Mouse (Mus musculus): ENCODE results near the gene BC049352. TPM values are rescaled to one million over a fixed set of nuclear protein-coding genes. Genes with fewer than 3 reads are reported as not detected.

BC049352 gene
- polyA plus RNA-seq, 1 experiment from 2014 or later, result not detected

- H3K27me3 ChIP-seq (replicated peaks; ENCODE audit: control insufficient read depth, insufficient read depth, low read length), result no peaks in the 10 kb centered on the region
- WGBS, result 48% methylated on average over 6 of the region's 6 CpGs
- no peak for ATAC-seq
- H3K4me2 ChIP-seq (ENCODE audit: low read length), result no peak overlapping the region
- H3K27ac ChIP-seq (ENCODE audit: low read depth, low read length), result no peak overlapping the region
- H3K9me3 ChIP-seq (ENCODE audit: control insufficient read depth, low read length), result no peaks in the 10 kb centered on the region
- H3K4me3 ChIP-seq (ENCODE audit: low read length), result no peak overlapping the region
- no peaks in the 10 kb centered on the region for H3K4me1 ChIP-seq (ENCODE audit: control insufficient read depth, insufficient read depth, low read depth, low read length)
- no peak overlapping the region for H3K9ac ChIP-seq (ENCODE audit: low read depth, low read length)
- H3K36me3 ChIP-seq (ENCODE audit: control insufficient read depth, insufficient read depth, low read length), result no peaks in the 10 kb centered on the region
These were observed 72.2 kb downstream of the BC049352 start for GRCm38 (mm10) chr9:45254021-45254420.

- no peak overlapping the region for H3K4me2 ChIP-seq (ENCODE audit: low read length)
- H3K4me1 ChIP-seq (ENCODE audit: control insufficient read depth, insufficient read depth, low read depth, low read length), result no peaks in the 10 kb centered on the region
- no peak for ATAC-seq
- H3K9ac ChIP-seq (ENCODE audit: low read depth, low read length), result no peak overlapping the region
- no peak overlapping the region for H3K27ac ChIP-seq (ENCODE audit: low read depth, low read length)
- no peaks in the 10 kb centered on the region for H3K9me3 ChIP-seq (ENCODE audit: control insufficient read depth, low read length)
- no peak overlapping the region for H3K4me3 ChIP-seq (ENCODE audit: low read length)
- no peaks in the 10 kb centered on the region for H3K27me3 ChIP-seq (replicated peaks; ENCODE audit: control insufficient read depth, insufficient read depth, low read length)
- WGBS, result 64% methylated on average over 4 of the region's 4 CpGs
- H3K36me3 ChIP-seq (ENCODE audit: control insufficient read depth, insufficient read depth, low read length), result no peaks in the 10 kb centered on the region
These were observed 72.8 kb downstream of the BC049352 start for GRCm38 (mm10) chr9:45254605-45255004.

- H3K9ac ChIP-seq (ENCODE audit: low read depth, low read length), result no peak overlapping the region
- no peaks in the 10 kb centered on the region for H3K4me1 ChIP-seq (ENCODE audit: control insufficient read depth, insufficient read depth, low read depth, low read length)
- H3K4me2 ChIP-seq (ENCODE audit: low read length), result no peak overlapping the region
- H3K4me3 ChIP-seq (ENCODE audit: low read length), result no peak overlapping the region
- no peaks in the 10 kb centered on the region for H3K36me3 ChIP-seq (ENCODE audit: control insufficient read depth, insufficient read depth, low read length)
- no peak overlapping the region for H3K27ac ChIP-seq (ENCODE audit: low read depth, low read length)
- 96% methylated on average over 4 of the region's 4 CpGs for WGBS
- H3K27me3 ChIP-seq (replicated peaks; ENCODE audit: control insufficient read depth, insufficient read depth, low read length), result no peaks in the 10 kb centered on the region
- ATAC-seq, result no peak
- no peaks in the 10 kb centered on the region for H3K9me3 ChIP-seq (ENCODE audit: control insufficient read depth, low read length)
These were observed 73.6 kb downstream of the BC049352 start for GRCm38 (mm10) chr9:45255431-45255830.

DNA sequence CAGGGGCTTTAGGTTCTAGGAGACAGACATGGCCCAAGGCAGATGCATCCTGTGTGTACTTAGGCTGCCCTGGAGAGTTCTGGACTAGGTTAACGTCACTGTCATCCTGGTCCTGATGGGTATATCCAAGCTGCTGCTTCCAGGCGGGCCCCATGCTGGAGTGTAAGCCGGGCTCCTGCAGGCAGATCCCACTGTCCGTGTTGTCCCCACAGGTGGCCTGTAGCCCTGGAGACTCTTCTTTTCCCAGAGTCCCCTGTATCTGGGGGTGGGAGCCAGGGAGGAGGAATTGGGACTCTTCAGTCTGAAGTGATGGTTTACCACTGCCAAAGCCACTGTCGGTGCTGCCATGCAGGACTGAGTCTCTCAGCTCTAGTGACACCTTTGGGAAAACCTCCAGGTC is 74.2 kb downstream of the BC049352 start:
- 84% methylated on average over 5 of the region's 5 CpGs for WGBS
- H3K27ac ChIP-seq (ENCODE audit: low read depth, low read length), result no peak overlapping the region
- ATAC-seq, result no peak
- no peaks in the 10 kb centered on the region for H3K9me3 ChIP-seq (ENCODE audit: control insufficient read depth, low read length)
- H3K4me3 ChIP-seq (ENCODE audit: low read length), result no peak overlapping the region
- no peak overlapping the region for H3K4me2 ChIP-seq (ENCODE audit: low read length)
- no peaks in the 10 kb centered on the region for H3K4me1 ChIP-seq (ENCODE audit: control insufficient read depth, insufficient read depth, low read depth, low read length)
- H3K36me3 ChIP-seq (ENCODE audit: control insufficient read depth, insufficient read depth, low read length), result no peaks in the 10 kb centered on the region
- H3K27me3 ChIP-seq (replicated peaks; ENCODE audit: control insufficient read depth, insufficient read depth, low read length), result no peaks in the 10 kb centered on the region
- no peak overlapping the region for H3K9ac ChIP-seq (ENCODE audit: low read depth, low read length)

GRCm38 (mm10) chr9:45259065-45259464 is 77.3 kb downstream of the BC049352 start:
- Histone ChIP-seq H3K4me3 (ENCODE audit: low read length) (no peak overlapping the region), H3K27me3 (replicated peaks; ENCODE audit: control insufficient read depth, insufficient read depth, low read length) (no peaks in the 10 kb centered on the region), H3K4me1 (ENCODE audit: control insufficient read depth, insufficient read depth, low read depth, low read length) (peaks cover 2% of the 10 kb centered on the region), H3K36me3 (ENCODE audit: control insufficient read depth, insufficient read depth, low read length) (no peaks in the 10 kb centered on the region), H3K9ac (ENCODE audit: low read depth, low read length) (no peak overlapping the region), H3K4me2 (ENCODE audit: low read length) (no peak overlapping the region), H3K27ac (ENCODE audit: low read depth, low read length) (no peak overlapping the region), H3K9me3 (ENCODE audit: control insufficient read depth, low read length) (no peaks in the 10 kb centered on the region)
- ATAC-seq, result no peak
- WGBS, result 88% methylated on average over 13 of the region's 13 CpGs

DNA sequence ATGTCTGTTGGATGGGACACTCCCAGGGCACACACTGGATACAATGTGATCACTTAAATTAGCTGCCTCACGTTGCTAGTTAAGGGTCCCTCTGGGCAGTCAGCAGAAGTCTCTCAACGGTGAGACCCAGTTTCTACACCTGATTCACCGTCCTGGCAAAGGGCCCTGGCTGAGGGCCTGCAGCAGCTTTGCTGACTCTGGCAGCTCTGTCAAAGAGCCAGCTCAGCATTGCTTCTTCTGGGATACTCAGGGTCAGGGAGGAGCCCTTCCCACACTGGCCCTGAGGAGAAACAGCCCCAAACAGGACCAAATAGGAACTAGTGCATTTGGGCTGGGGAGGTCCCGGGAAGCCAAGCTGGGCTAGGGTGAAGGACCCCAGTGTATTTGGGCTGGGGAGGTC is 79.7 kb downstream of the BC049352 start:
- Histone ChIP-seq H3K4me2 (ENCODE audit: low read length) (no peak overlapping the region), H3K27me3 (replicated peaks; ENCODE audit: control insufficient read depth, insufficient read depth, low read length) (no peaks in the 10 kb centered on the region), H3K27ac (ENCODE audit: low read depth, low read length) (no peak overlapping the region; the same call in 1 of the 2 replicates), H3K4me3 (ENCODE audit: low read length) (no peak overlapping the region), H3K4me1 (ENCODE audit: control insufficient read depth, insufficient read depth, low read depth, low read length) (peaks cover 2% of the 10 kb centered on the region), H3K9ac (ENCODE audit: low read depth, low read length) (no peak overlapping the region), H3K9me3 (ENCODE audit: control insufficient read depth, low read length) (no peaks in the 10 kb centered on the region), H3K36me3 (ENCODE audit: control insufficient read depth, insufficient read depth, low read length) (no peaks in the 10 kb centered on the region)
- no peak for ATAC-seq
- WGBS, result 54% methylated on average over 4 of the region's 4 CpGs

- H3K27me3 ChIP-seq (replicated peaks; ENCODE audit: control insufficient read depth, insufficient read depth, low read length), result no peaks in the 10 kb centered on the region
- H3K4me3 ChIP-seq (ENCODE audit: low read length), result no peak overlapping the region
- no peak overlapping the region; the same call in 1 of the 2 replicates for H3K27ac ChIP-seq (ENCODE audit: low read depth, low read length)
- no peak overlapping the region for H3K4me2 ChIP-seq (ENCODE audit: low read length)
- 68% methylated on average over 5 of the region's 5 CpGs for WGBS
- peaks cover 2% of the 10 kb centered on the region for H3K4me1 ChIP-seq (ENCODE audit: control insufficient read depth, insufficient read depth, low read depth, low read length)
- ATAC-seq, result no peak
- H3K36me3 ChIP-seq (ENCODE audit: control insufficient read depth, insufficient read depth, low read length), result no peaks in the 10 kb centered on the region
- no peaks in the 10 kb centered on the region for H3K9me3 ChIP-seq (ENCODE audit: control insufficient read depth, low read length)
- H3K9ac ChIP-seq (ENCODE audit: low read depth, low read length), result no peak overlapping the region
These were observed 80.1 kb downstream of the BC049352 start for GRCm38 (mm10) chr9:45261872-45262271.

DNA sequence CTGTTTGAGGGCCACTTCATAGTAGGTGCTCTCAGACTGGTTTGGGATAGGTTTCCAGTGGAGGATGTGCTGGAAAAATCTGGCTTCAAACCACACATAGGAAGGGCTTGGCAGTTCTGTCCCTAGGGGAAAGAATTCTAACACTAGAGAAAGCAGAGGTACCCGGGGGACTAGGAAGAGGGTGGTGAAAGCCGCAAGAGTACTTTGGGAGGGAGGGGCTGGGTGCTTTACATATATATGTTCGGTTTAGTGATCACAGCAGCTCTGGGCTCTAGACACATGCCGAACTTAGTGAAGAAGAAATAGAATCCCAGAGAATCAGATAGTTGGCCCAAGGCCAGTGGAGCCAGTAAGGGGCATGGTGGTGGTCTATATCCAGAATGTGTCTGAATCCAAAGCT is 85.3 kb downstream of the BC049352 start:
- Histone ChIP-seq H3K27me3 (replicated peaks; ENCODE audit: control insufficient read depth, insufficient read depth, low read length) (peaks cover 5% of the 10 kb centered on the region), H3K27ac (ENCODE audit: low read depth, low read length) (no peak overlapping the region), H3K36me3 (ENCODE audit: control insufficient read depth, insufficient read depth, low read length) (no peaks in the 10 kb centered on the region), H3K9ac (ENCODE audit: low read depth, low read length) (no peak overlapping the region), H3K4me1 (ENCODE audit: control insufficient read depth, insufficient read depth, low read depth, low read length) (peaks cover 4% of the 10 kb centered on the region; the same call in 1 of the 2 replicates), H3K9me3 (ENCODE audit: control insufficient read depth, low read length) (no peaks in the 10 kb centered on the region), H3K4me2 (ENCODE audit: low read length) (no peak overlapping the region), H3K4me3 (ENCODE audit: low read length) (no peak overlapping the region)
- no peak for ATAC-seq
- 88% methylated on average over 4 of the region's 4 CpGs for WGBS

- H3K9ac ChIP-seq (ENCODE audit: low read depth, low read length), result no peak overlapping the region
- no peak overlapping the region for H3K27ac ChIP-seq (ENCODE audit: low read depth, low read length)
- H3K4me1 ChIP-seq (ENCODE audit: control insufficient read depth, insufficient read depth, low read depth, low read length), result peaks cover 4% of the 10 kb centered on the region; the same call in 1 of the 2 replicates
- ATAC-seq, result no peak
- WGBS, result 63% methylated on average over 4 of the region's 4 CpGs
- no peak overlapping the region for H3K4me3 ChIP-seq (ENCODE audit: low read length)
- H3K27me3 ChIP-seq (replicated peaks; ENCODE audit: control insufficient read depth, insufficient read depth, low read length), result peaks cover 5% of the 10 kb centered on the region
- no peaks in the 10 kb centered on the region for H3K36me3 ChIP-seq (ENCODE audit: control insufficient read depth, insufficient read depth, low read length)
- no peak overlapping the region for H3K4me2 ChIP-seq (ENCODE audit: low read length)
- no peaks in the 10 kb centered on the region for H3K9me3 ChIP-seq (ENCODE audit: control insufficient read depth, low read length)
These were observed 86.3 kb downstream of the BC049352 start for GRCm38 (mm10) chr9:45268079-45268478.
